Mouse (Mus musculus) heart, embryonic 11.5 days (tissue): Measurements from ENCODE around the gene Amn. TPM values are rescaled to one million over a fixed set of nuclear protein-coding genes. Genes with fewer than 3 reads are reported as not detected.
A peak's percentile ranks its signal among the peaks of the same experiment; 100 is the strongest.

Experiments
- ATAC-seq: fragments of 200-750 bp; cut with Nextera tagmentation; replicated peaks from 2 replicates; pipeline ENCODE4 v1.8.0; 2017; ENCODE audit warnings: moderate library complexity; ENCODE audit not compliant: insufficient number of reproducible peaks, low FRiP score, low TSS enrichment
- H3K27ac ChIP-seq: fragments of 300-500 bp; sonication (generic); 2 replicates; pipeline ENCODE4 v1.5.1; 2014; ENCODE audit warnings: mild to moderate bottlenecking, low read depth, low read length
- H3K27me3 ChIP-seq: fragments of 300-500 bp; sonication (generic); 2 replicates; pipeline ENCODE4 v1.6.1; 2014; ENCODE audit warnings: mild to moderate bottlenecking, low read length, mixed read lengths; ENCODE audit not compliant: control insufficient read depth, insufficient read depth
- H3K36me3 ChIP-seq: fragments of 300-500 bp; sonication (generic); 2 replicates; pipeline ENCODE4 v1.6.1; 2014; ENCODE audit warnings: mild to moderate bottlenecking, low read length, moderate library complexity, mixed read lengths; ENCODE audit not compliant: control insufficient read depth, insufficient read depth
- H3K4me1 ChIP-seq: fragments of 300-500 bp; sonication (generic); 2 replicates; pipeline ENCODE4 v1.6.1; 2014; ENCODE audit warnings: low read length; ENCODE audit not compliant: control insufficient read depth, insufficient read depth
- H3K4me2 ChIP-seq: fragments of 300-500 bp; sonication (generic); 2 replicates; pipeline ENCODE4 v1.6.1; 2014; ENCODE audit warnings: mild to moderate bottlenecking, moderate library complexity
- H3K4me3 ChIP-seq: fragments of 300-500 bp; sonication (generic); 2 replicates; pipeline ENCODE4 v1.5.1; 2014; ENCODE audit warnings: low read depth, low read length
- H3K9ac ChIP-seq: fragments of 300-500 bp; sonication (generic); 2 replicates; pipeline ENCODE4 v1.6.1; 2014; ENCODE audit warnings: mild to moderate bottlenecking, low read depth, low read length, moderate library complexity
- H3K9me3 ChIP-seq: fragments of 300-500 bp; sonication (generic); replicated peaks from 2 replicates; pipeline ENCODE4 v1.6.1; 2016; ENCODE audit warnings: low read length; ENCODE audit not compliant: control insufficient read depth
- WGBS: fragments of 180-500 bp; shearing (Covaris S2); extraction: QIAGEN DNeasy Blood & Tissue Kit; methylation state at CpG from one replicate; pipeline ENCODE4 v1.1.7; 2014; ENCODE audit not compliant: insufficient replicate concordance; 5-methylcytosine and 5-hydroxymethylcytosine counted together
- polyA plus RNA-seq: library from polyadenylated mRNA; unstranded; fragments of >200 nt; fragmentation: Nextera tagmentation; extraction: Ambion mirVana; gene quantifications from 2 replicates; pipeline ENCODE4 v1.2.1, GENCODE M21; 2014

Gene Amn
- polyA plus RNA-seq, 1 experiment from 2014 or later, result 2.2 TPM

DNA sequence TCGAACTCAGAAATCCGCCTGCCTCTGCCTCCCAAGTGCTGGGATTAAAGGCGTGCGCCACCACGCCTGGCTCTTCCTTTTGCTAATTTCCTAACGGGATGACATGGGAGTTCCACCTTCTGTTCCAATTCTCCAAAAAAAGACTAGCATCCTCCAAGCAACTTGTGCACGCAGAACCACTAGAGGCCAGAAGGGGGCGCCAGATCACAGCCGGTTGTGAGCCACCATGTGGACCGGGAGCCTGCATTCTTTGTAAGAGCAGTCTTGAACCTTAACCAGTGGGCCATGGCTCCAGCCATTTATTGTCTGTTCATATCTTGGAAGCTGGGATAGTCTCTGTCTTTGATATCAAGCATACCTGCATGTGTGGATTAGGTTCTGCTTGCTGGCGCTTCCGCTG, 1.5 kb downstream of the Amn start:
- Histone ChIP-seq H3K9ac (no peak overlapping the region), H3K4me2 (no peak overlapping the region), H3K9me3 (no peaks in the 10 kb centered on the region), H3K36me3 (no peaks in the 10 kb centered on the region), H3K4me3 (no peak overlapping the region), H3K27ac (no peak overlapping the region), H3K27me3 (peaks cover 88% of the 10 kb centered on the region), H3K4me1 (peaks cover 17% of the 10 kb centered on the region)
- WGBS, result 18% methylated on average over 12 of the region's 12 CpGs
- no peak for ATAC-seq

DNA sequence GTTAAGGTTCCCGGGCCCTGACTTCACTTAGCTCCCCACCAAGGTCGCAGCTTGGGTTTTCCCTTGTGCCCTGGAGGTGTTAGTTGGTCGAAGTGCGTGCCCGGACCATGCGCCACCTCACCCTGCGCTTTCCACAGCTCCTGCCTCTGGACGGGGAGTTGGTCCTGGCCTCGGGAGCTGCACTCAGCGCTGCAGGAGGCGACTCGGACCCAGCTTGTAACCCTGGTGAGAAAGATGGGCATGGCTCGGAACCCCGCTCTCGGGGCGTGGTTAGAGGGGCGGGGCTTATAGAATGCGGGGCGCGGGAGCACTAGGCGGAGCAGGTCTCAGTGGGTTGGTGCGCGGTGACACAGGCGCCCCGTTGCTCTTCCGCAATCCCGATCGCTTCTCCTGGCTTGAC, 3.1 kb downstream of the Amn start:
- Histone ChIP-seq H3K27me3 (peaks cover 84% of the 10 kb centered on the region), H3K4me3 (peak overlapping the region; percentile 46), H3K4me1 (peaks cover 17% of the 10 kb centered on the region), H3K27ac (no peak overlapping the region), H3K4me2 (peak overlapping the region; percentile 88), H3K9me3 (no peaks in the 10 kb centered on the region), H3K36me3 (no peaks in the 10 kb centered on the region), H3K9ac (no peak overlapping the region)
- no peak for ATAC-seq
- WGBS, result 5% methylated on average over 24 of the region's 28 CpGs

DNA sequence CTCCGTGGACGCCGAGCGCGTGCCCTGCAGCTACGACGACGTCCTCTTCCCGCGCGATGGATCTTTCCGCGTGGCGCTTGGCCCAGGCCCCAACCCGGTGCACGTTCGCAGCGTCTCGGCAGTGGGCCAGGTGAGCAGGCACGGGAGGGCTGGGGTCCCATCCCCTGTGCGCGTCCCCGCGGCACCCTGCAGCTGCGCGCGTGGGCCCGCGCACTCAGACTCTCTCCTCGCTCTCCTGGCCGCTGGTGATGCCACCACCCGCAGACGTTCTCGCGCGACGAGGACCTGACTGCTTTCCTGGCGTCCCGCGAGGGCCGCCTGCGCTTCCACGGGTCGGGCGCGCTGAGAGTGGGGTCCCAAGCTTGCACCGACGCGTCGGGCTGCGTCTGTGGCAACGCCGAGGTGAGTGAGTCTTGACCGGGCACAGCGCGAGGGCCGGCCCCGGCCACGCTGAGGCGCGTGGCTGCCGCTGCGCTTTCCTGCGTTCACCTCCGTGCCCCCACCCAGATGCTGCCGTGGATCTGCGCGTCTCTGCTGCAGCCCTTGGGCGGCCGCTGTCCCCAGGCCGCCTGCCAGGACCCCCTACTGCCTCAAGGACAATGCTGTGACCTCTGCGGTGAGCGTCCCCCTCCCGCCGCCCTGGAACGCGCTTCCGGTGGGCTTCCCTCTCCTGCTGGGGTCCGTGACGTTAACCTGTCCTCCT, 3.7 kb downstream of the Amn start:
- peaks cover 78% of the 10 kb centered on the region for H3K27me3 ChIP-seq
- no peak overlapping the region for H3K27ac ChIP-seq
- H3K9ac ChIP-seq, result peak overlapping the region; percentile 56
- no peaks in the 10 kb centered on the region for H3K36me3 ChIP-seq
- peaks cover 17% of the 10 kb centered on the region for H3K4me1 ChIP-seq
- H3K9me3 ChIP-seq, result no peaks in the 10 kb centered on the region
- peak overlapping the region; percentile 46 for H3K4me3 ChIP-seq
- ATAC-seq, result no peak
- 2% methylated on average over 80 of the region's 80 CpGs for WGBS
- peak overlapping the region; percentile 88 for H3K4me2 ChIP-seq

DNA sequence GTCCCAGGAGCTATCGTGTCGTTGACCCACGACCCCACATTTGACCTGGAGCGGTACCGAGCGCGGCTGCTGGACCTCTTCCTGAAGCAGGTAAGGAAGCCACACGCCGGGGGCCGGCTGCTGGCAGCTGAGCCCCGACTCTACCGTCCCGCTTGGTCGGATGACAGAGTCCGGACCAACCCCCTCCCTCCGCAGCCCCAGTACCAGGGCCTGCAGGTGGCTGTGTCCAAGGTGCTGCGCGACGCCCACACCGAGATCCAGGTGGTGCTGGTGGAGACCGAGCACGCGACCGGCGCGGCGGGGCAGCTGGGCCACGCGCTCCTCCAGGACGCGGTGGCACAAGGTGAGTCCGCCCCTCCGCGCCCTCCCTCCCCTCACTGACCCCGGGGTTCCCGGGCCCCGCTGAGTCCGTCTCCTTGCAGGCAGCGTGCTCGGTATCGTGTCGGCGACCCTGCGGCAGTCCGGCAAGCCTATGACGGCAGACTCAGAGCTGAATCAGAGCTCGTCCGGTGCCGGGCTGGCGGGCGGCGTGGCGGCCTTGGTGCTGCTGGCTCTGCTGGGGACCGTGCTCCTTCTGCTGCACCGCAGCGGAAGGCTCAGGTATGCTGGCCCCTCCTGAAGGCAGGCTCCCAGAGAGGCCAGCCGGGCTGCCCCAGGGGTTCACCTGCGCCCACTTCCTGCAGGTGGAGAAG, 4.4 kb downstream of the Amn start:
- no peaks in the 10 kb centered on the region for H3K9me3 ChIP-seq
- H3K27ac ChIP-seq, result no peak overlapping the region
- H3K9ac ChIP-seq, result peak overlapping the region; percentile 56
- H3K27me3 ChIP-seq, result peaks cover 71% of the 10 kb centered on the region
- peak overlapping the region; percentile 88 for H3K4me2 ChIP-seq
- H3K4me3 ChIP-seq, result peak overlapping the region; percentile 46
- WGBS, result under 1% methylated on average over 58 of the region's 58 CpGs
- no peak for ATAC-seq
- H3K4me1 ChIP-seq, result peaks cover 17% of the 10 kb centered on the region
- H3K36me3 ChIP-seq, result no peaks in the 10 kb centered on the region

DNA sequence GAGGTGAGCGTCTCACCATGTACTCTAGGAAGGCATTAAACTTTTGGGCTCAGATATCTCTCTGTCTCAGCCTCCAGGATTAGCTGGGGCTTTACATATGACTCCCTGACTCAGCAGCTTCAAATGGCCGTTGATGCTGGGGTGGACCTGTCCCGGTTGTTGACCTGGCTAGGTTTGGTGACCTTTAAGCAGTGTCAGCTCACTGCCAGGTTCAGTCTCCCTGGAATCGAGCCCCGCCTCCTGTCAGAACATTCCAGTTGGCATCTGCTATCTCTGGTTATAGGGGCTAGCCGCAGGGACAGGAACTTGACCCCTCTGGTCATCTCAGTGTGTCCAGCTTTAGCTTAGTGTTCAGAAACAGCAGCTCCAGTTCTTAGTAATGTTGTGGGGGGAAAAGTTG, 5.5 kb downstream of the Amn start:
- no peak for ATAC-seq
- H3K27me3 ChIP-seq, result peaks cover 60% of the 10 kb centered on the region
- no peaks in the 10 kb centered on the region for H3K36me3 ChIP-seq
- 37% methylated on average over 6 of the region's 6 CpGs for WGBS
- no peak overlapping the region for H3K4me3 ChIP-seq
- peaks cover 15% of the 10 kb centered on the region for H3K4me1 ChIP-seq
- H3K4me2 ChIP-seq, result no peak overlapping the region
- no peak overlapping the region for H3K9ac ChIP-seq
- no peaks in the 10 kb centered on the region for H3K9me3 ChIP-seq
- H3K27ac ChIP-seq, result no peak overlapping the region

DNA sequence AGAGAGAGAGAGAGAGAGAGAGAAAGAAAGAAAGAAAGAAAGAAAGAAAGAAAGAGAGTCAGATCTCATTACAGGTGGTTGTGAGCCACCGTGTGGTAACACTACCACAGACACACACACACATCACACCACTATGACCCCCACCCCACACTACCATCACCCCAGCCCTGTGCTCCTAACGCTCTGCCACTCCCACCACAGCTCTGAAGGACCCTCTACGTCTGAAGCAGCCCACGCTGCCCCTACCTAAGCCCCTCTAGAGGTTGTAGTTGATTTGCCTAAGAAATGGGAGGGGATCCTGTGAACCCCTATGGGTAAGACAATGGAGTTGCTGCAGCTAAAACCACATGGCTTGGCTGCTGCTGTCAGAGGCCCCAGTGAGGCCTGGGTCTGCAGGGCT, 12.7 kb downstream of the Amn start:
- H3K4me3 ChIP-seq, result no peak overlapping the region
- peaks cover 15% of the 10 kb centered on the region for H3K4me1 ChIP-seq
- no peaks in the 10 kb centered on the region for H3K36me3 ChIP-seq
- H3K9ac ChIP-seq, result no peak overlapping the region
- no peaks in the 10 kb centered on the region for H3K9me3 ChIP-seq
- no peak for ATAC-seq
- no peak overlapping the region for H3K27ac ChIP-seq
- WGBS, result 75% methylated on average over 4 of the region's 4 CpGs
- H3K4me2 ChIP-seq, result no peak overlapping the region
- H3K27me3 ChIP-seq, result no peaks in the 10 kb centered on the region

DNA sequence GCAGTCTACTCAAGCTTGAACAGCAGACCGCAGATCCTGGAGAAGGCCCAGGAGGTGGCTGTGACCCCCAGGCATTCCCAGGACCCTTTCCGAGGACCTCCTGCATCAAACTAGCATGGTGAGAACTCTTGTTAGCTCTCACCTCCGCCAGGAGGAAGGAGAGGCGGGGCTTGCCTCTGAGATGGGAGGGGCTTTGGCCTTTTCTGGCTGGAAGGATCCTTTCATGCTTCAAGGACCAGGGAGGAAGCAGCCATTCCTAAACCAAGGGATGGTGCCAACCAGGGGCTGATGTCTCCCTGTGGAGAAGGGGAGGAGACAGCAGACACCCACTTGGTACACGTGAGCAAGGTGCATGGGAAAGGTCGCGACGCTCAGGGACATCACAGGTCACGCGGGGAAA, 13.6 kb downstream of the Amn start:
- no peaks in the 10 kb centered on the region for H3K9me3 ChIP-seq
- ATAC-seq, result no peak
- H3K36me3 ChIP-seq, result no peaks in the 10 kb centered on the region
- H3K4me2 ChIP-seq, result peak overlapping the region; percentile 54
- WGBS, result 30% methylated on average over 10 of the region's 10 CpGs
- no peak overlapping the region for H3K9ac ChIP-seq
- H3K4me1 ChIP-seq, result peaks cover 15% of the 10 kb centered on the region
- no peaks in the 10 kb centered on the region for H3K27me3 ChIP-seq
- peak overlapping the region; percentile 8; the same call in 1 of the 2 replicates for H3K4me3 ChIP-seq
- no peak overlapping the region for H3K27ac ChIP-seq

DNA sequence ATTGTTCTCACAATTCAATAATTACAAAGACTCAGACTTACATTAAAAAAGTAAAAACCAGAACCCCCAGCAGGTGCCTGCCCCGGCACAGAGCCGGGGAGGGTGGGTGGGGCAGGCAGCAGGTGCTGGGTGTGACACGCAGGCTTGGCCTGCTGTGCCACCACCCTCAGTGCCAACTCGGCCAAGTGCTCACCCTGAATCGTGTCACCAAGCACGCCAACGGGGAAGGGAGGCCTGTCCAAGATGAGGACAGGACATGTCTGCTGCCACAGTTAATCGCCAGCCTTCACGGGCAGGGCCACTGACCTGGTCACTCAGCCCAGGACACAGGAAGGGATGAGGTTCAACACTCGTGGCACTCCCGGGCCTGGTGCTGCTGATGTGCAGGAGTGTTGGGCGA, 22.1 kb downstream of the Amn start:
- Histone ChIP-seq H3K27me3 (no peaks in the 10 kb centered on the region), H3K9me3 (no peaks in the 10 kb centered on the region), H3K4me3 (no peak overlapping the region), H3K27ac (no peak overlapping the region), H3K9ac (no peak overlapping the region), H3K4me2 (no peak overlapping the region), H3K4me1 (no peaks in the 10 kb centered on the region), H3K36me3 (peaks cover 45% of the 10 kb centered on the region)
- ATAC-seq, result no peak
- WGBS, result 91% methylated on average over 12 of the region's 12 CpGs
